Mouse (Mus musculus): ENCODE measurements around the gene Arap2.

DNA sequence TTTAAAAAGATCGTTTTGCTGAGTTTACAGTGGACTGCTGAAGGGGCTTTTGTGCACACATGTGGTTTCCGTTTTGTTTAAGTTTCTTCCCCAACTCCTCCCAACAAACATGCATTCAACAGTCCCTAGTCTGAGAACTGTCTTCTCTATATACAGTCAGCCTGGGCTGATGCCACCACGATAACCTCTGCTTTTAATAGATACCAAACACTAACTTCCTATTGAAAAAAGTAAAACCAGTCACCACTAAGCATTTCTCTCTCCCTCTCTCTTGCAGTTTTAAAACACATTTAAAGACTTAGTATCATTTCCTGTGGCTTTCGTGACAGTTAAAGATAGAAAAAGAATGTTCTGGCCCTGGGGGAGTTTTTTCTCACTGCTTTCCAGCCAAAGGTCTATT, 50.5 kb downstream of the Arap2 start:
- TF ChIP-seq CTCF (IDR thresholded peaks at IDR 0.05; ENCODE audit: low read depth) (no peak), EP300 (IDR thresholded peaks at IDR 0.05; ENCODE audit: low read depth) (no peak)
